Mouse (Mus musculus): ENCODE data around the gene Stx1a. TPM values are rescaled to one million over a fixed set of nuclear protein-coding genes. Genes with fewer than 3 reads are reported as not detected.
A peak's percentile ranks its signal among the peaks of the same experiment; 100 is the strongest.

Stx1a gene
- polyA plus RNA-seq, 1 experiment from 2014 or later = 13.8 TPM

- peaks cover 36% of the 10 kb centered on the region for H3K36me3 ChIP-seq (replicated peaks)
- peaks cover 39% of the 10 kb centered on the region for H3K4me1 ChIP-seq
- H3K9me3 ChIP-seq = no peaks in the 10 kb centered on the region
- H3K27me3 ChIP-seq (replicated peaks; ENCODE audit: low read depth, poor library complexity, severe bottlenecking) = peaks cover 9% of the 10 kb centered on the region; the same call in 1 of the 2 replicates
- peak within 1 kb of the TSS; percentile 97 for H3K27ac ChIP-seq (replicated peaks)
- 2% methylated on average over 82 of the region's 83 CpGs for WGBS
- DNase-seq (ENCODE audit: low spot score) = peak; percentile 95
- peak within 1 kb of the TSS; percentile 92 for H3K4me3 ChIP-seq
These were observed 54.5 kb downstream of the Stx1a start, which contains the start of gene Vps37d for GRCm38 (mm10) chr5:135077564-135078481. Gene Vps37d, minus strand, starts transcription at chr5:135078266.

GRCm38 (mm10) chr5:135078482-135078810 lies 55.2 kb downstream of the Stx1a start:
- Histone ChIP-seq H3K27me3 (replicated peaks; ENCODE audit: low read depth, poor library complexity, severe bottlenecking) (peaks cover 9% of the 10 kb centered on the region; the same call in 1 of the 2 replicates), H3K27ac (replicated peaks) (peak overlapping the region; percentile 97)

DNA sequence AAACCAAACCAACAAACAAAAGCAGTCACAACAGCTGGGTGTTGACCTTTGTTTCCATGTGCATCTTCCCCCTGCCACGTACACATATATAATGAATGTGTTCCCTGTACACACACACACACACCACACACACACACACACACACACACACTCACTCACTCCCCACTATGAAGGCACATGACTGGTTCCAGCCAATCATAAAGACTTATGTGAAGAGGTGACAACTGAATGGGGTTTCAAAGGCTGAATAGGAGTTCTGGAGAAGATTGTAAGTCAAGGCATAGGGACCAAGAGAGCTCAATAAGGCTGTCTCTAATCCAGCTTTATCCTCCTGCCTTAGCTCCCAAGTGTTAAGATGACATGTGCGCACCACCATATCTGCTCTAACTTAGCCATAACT lies 56.3 kb downstream of the Stx1a start:
- H3K9me3 ChIP-seq = no peaks in the 10 kb centered on the region
- H3K4me3 ChIP-seq = no peak overlapping the region
- DNase-seq (ENCODE audit: low spot score) = no peak
- peaks cover 9% of the 10 kb centered on the region; the same call in 1 of the 2 replicates for H3K27me3 ChIP-seq (replicated peaks; ENCODE audit: low read depth, poor library complexity, severe bottlenecking)
- WGBS = 94% methylated on average over 2 of the region's 2 CpGs
- no peak overlapping the region for H3K27ac ChIP-seq (replicated peaks)
- H3K36me3 ChIP-seq (replicated peaks) = peaks cover 19% of the 10 kb centered on the region
- H3K4me1 ChIP-seq = peaks cover 22% of the 10 kb centered on the region

More at GRCm38 (mm10) chr5:135078482-135078810, 55.2 kb downstream of the Stx1a start:
- no peak for DNase-seq (ENCODE audit: low spot score)
- Histone ChIP-seq H3K9me3 (no peaks in the 10 kb centered on the region), H3K36me3 (replicated peaks) (peaks cover 29% of the 10 kb centered on the region), H3K4me1 (peaks cover 32% of the 10 kb centered on the region), H3K4me3 (peak overlapping the region; percentile 92)
- 2% methylated on average over 11 of the region's 11 CpGs for WGBS

- DNase-seq (ENCODE audit: low spot score) = no peak
- H3K36me3 ChIP-seq (replicated peaks) = peaks cover 10% of the 10 kb centered on the region
- no peaks in the 10 kb centered on the region for H3K9me3 ChIP-seq
- peaks cover 22% of the 10 kb centered on the region for H3K4me1 ChIP-seq
- H3K27me3 ChIP-seq (replicated peaks; ENCODE audit: low read depth, poor library complexity, severe bottlenecking) = peaks cover 11% of the 10 kb centered on the region; the same call in 1 of the 2 replicates
- no peak overlapping the region for H3K4me3 ChIP-seq
- H3K27ac ChIP-seq (replicated peaks) = no peak overlapping the region
- WGBS = 89% methylated on average over 5 of the region's 5 CpGs
These were observed 57.3 kb downstream of the Stx1a start for GRCm38 (mm10) chr5:135080539-135080938.

DNA sequence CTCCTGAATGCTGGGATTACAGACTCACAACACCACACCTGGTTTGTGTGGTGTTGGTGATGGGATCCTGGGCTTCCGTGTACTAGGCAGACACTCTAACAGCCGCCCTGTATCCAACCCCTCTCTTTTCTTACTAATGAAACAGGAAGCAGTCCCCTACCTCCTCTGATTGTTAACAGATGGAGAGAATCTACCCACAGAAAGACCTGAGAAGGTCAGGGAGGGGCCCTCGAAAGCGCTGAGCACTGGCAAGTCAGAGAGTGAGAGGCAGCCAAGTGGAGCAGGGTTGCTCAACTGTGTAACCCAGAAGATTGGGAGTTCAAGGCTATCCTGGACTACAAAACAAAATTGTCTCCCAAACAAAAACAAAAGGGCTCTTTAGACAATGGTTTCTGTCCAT lies 63.6 kb downstream of the Stx1a start:
- H3K36me3 ChIP-seq (replicated peaks) = no peaks in the 10 kb centered on the region
- peak; percentile 52 for DNase-seq (ENCODE audit: low spot score)
- no peaks in the 10 kb centered on the region for H3K9me3 ChIP-seq
- peaks cover 22% of the 10 kb centered on the region for H3K4me1 ChIP-seq
- peak overlapping the region; percentile 80 for H3K27ac ChIP-seq (replicated peaks)
- H3K27me3 ChIP-seq (replicated peaks; ENCODE audit: low read depth, poor library complexity, severe bottlenecking) = peaks cover 54% of the 10 kb centered on the region
- no peak overlapping the region; the same call in 1 of the 2 replicates for H3K4me3 ChIP-seq
- 41% methylated on average over 4 of the region's 4 CpGs for WGBS

DNA sequence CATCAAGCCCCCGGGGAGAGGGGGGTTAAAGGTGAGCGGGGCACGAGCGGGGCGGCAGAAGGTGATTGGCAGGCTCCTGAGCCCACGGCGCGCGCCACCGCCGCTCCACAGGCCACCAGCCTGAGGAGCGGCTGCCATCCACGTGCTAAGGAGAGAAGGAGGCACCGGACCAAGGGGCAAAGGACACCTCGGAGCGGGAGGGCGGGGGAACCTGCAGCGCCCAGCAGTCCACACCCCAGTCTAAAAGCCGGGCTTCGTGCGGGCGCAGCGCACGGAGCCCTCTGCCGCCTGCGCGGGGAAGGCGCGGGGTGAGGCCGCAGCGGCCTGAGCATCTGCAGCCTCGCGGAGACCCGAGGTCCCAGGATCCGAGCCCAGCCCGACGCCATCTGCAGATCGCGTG lies 66.4 kb downstream of the Stx1a start, which contains the start of gene Mlxipl:
Gene Mlxipl (plus strand): TSS at position 238 of the 400 bp plus-strand sequence.
- WGBS = 3% methylated on average over 39 of the region's 39 CpGs
- H3K9me3 ChIP-seq = no peaks in the 10 kb centered on the region
- H3K36me3 ChIP-seq (replicated peaks) = no peaks in the 10 kb centered on the region
- peaks cover 22% of the 10 kb centered on the region for H3K4me1 ChIP-seq
- H3K27me3 ChIP-seq (replicated peaks; ENCODE audit: low read depth, poor library complexity, severe bottlenecking) = peaks cover 76% of the 10 kb centered on the region
- peak within 1 kb of the TSS; percentile 66 for H3K27ac ChIP-seq (replicated peaks)
- peak; percentile 49 for DNase-seq (ENCODE audit: low spot score)
- H3K4me3 ChIP-seq = peak within 1 kb of the TSS; percentile 45

Other genes with a start within 250 kb of the Stx1a start
- gene Tmem270, start 116.7 kb upstream of the Stx1a start, polyA plus RNA-seq (2016; fragmentation: Nextera tagmentation; extraction: Ambion mirVana) = not detected in 2 replicates
- 2.1 and 2.8 TPM in 2 replicates for gene Cldn13, start 108.0 kb upstream of the Stx1a start, polyA plus RNA-seq (2016; fragmentation: Nextera tagmentation; extraction: Ambion mirVana)
- 14.8 and 17.0 TPM in 2 replicates for gene Mettl27, start 91.1 kb upstream of the Stx1a start, polyA plus RNA-seq (2016; fragmentation: Nextera tagmentation; extraction: Ambion mirVana)
- gene Cldn4, start 76.5 kb upstream of the Stx1a start, polyA plus RNA-seq (2016; fragmentation: Nextera tagmentation; extraction: Ambion mirVana) = 16.7 and 17.5 TPM in 2 replicates
- gene Cldn3, start 37.3 kb upstream of the Stx1a start, polyA plus RNA-seq (2016; fragmentation: Nextera tagmentation; extraction: Ambion mirVana) = 18.2 and 18.8 TPM in 2 replicates
- gene Abhd11, start 14.3 kb upstream of the Stx1a start, polyA plus RNA-seq (2016; fragmentation: Nextera tagmentation; extraction: Ambion mirVana) = 39.6 and 41.7 TPM in 2 replicates
- gene Dnajc30, start 40.7 kb downstream of the Stx1a start, polyA plus RNA-seq (2016; fragmentation: Nextera tagmentation; extraction: Ambion mirVana) = 27.0 and 27.4 TPM in 2 replicates
- 190 and 194 TPM in 2 replicates for gene Bud23, start 41.5 kb downstream of the Stx1a start, polyA plus RNA-seq (2016; fragmentation: Nextera tagmentation; extraction: Ambion mirVana)
- 9.2 and 9.5 TPM in 2 replicates for gene Vps37d, start 54.8 kb downstream of the Stx1a start, polyA plus RNA-seq (2016; fragmentation: Nextera tagmentation; extraction: Ambion mirVana)
- 3.5 and 3.8 TPM in 2 replicates for gene Mlxipl, start 66.4 kb downstream of the Stx1a start, polyA plus RNA-seq (2016; fragmentation: Nextera tagmentation; extraction: Ambion mirVana)
- gene Tbl2, start 126.2 kb downstream of the Stx1a start, polyA plus RNA-seq (2016; fragmentation: Nextera tagmentation; extraction: Ambion mirVana) = 21.3 and 22.2 TPM in 2 replicates
- gene Bcl7b, start 144.8 kb downstream of the Stx1a start, polyA plus RNA-seq (2016; fragmentation: Nextera tagmentation; extraction: Ambion mirVana) = 44.6 and 48.5 TPM in 2 replicates
- 60.1 and 61.5 TPM in 2 replicates for gene Baz1b, start 163.8 kb downstream of the Stx1a start, polyA plus RNA-seq (2016; fragmentation: Nextera tagmentation; extraction: Ambion mirVana)
- 3.3 and 5.1 TPM in 2 replicates for gene Fzd9, start 227.7 kb downstream of the Stx1a start, polyA plus RNA-seq (2016; fragmentation: Nextera tagmentation; extraction: Ambion mirVana)